Mouse (Mus musculus): Measurements from ENCODE around the gene Zfp579.

Zfp579 gene

GRCm38 (mm10) chr7:4996003-4996895 is at the start of gene Zfp579:
TSS of gene Zfp579 (minus strand) at chr7:4996158.
- in situ Hi-C loops (cut with MboI, MseI) = loop anchor here (10.0 kb wide), 1 partner anchor 459 kb away; the partner anchor contains the start of gene Vmn1r59

DNA sequence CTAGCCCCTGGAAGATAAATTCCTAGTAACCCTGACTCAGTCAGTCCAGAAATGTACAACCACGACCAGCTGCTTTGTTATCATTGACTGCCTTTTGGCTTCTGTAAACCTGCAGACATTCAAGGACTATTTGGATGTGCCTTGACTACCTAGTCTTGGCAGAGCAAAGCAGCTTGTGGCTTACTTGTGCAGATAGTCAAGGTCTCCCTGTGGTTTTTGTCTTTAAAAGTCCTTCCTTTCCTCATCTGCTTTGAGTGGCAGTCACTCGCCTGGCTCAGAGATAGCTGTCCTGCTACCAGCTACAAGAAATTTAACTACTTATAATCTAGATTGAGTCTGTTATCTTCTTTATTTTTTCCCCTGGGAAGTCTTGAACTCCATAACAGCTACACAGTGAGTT is 49.0 kb upstream of the Zfp579 start:
- in situ Hi-C loops (cut with MboI, MseI) = no loop called here

DNA sequence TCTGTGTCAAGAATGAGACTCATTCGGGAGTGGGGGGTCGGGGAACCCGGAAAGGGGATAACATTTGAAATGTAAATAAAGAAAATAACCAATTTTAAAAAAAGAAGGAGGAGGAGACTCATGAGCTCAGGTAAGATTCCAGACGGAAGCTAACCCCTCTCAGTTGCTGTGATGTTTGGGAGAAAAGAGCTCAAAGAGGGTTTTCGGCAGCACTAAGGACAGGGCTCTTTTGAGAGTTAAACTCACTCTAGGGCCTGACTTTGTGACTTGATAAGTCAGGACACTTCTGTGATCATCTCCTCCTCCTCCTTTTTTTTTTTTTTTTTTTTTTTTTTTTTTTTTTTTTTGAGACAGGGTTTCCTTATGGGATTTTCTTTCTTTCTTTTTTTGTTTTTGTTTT is 43.0 kb upstream of the Zfp579 start:
- in situ Hi-C loops (cut with MboI, MseI) = no loop called here

DNA sequence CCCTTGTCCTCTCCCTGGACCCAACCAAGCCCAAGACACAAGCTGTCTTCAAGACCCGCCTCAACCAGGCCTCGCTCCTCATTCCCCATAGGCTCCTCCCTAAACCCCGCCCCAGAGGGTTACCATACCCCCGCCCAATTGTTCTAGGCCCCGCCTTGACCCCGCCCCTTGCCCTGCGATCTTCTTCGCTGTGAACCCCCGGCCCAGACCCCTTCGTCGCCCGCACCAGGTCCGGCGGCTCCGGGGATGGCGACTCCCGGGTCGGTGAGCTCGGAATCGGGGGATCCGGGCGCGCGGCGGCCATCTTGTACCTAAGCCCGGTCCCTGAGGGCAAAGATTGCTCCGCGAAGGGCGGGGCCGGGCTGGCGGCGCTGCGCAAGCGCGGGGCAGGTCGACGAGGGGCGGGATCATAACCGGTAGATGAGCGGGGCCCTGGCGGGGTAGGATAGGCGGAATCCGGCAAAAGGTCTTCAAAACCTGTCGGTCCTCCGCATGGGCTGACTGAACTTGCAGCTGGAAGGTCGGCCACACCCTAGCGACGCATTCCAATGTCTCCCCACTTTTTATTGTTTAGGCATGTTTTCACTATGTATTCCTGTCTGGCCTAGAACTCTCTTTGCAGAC is 42.3 kb upstream of the Zfp579 start, which contains the start of gene Zfp784:
TSS of gene Zfp784 (minus strand) at position 338 of the 624 bp plus-strand sequence.
- in situ Hi-C loops (cut with MboI, MseI) = no loop called here

GRCm38 (mm10) chr7:5037467-5037866 is 41.5 kb upstream of the Zfp579 start:
- in situ Hi-C loops (cut with MboI, MseI) = no loop called here

DNA sequence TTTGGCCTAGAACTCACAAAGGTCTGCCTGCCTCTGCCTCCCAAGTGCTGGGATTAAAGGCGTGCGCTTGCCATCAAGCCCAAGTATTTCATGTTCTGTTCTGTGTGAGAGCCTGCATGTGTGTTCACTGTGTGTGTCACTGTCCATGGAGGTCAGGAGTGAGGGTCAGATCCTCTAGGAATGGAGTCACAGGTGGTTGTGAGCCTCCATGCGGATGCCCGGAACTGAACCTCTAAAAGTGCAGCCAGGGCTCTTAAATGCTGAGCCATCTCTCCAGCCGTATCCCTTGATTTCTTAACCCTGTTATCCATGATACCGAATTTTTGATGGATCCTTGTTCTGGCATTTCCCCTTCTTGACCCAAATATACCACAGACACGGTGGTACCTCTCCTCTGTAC is 41.1 kb upstream of the Zfp579 start:
- in situ Hi-C loops (cut with MboI, MseI) = no loop called here

DNA sequence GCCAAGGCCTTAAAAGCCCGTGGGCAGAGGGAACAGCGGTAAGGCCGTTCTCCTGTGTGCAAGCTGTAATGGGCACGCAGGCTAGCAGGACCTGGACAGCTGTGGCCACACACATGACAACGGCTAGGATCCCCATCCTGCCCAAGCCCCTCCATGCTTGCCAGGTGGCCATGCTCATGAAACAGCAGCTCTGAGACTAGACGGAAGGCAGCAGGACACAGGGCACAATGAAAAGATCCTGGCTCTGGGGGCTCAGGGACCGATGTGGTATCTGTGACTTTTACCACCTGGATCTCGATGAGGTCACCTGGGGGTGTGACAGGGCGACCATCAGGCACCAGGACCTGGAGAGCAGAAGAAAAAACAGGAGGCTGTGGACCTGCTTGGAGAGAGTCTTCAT is 40.2 kb upstream of the Zfp579 start:
- in situ Hi-C loops (cut with MboI, MseI) = no loop called here

GRCm38 (mm10) chr7:5035628-5036027 is 39.7 kb upstream of the Zfp579 start:
- in situ Hi-C loops (cut with MboI, MseI) = no loop called here

DNA sequence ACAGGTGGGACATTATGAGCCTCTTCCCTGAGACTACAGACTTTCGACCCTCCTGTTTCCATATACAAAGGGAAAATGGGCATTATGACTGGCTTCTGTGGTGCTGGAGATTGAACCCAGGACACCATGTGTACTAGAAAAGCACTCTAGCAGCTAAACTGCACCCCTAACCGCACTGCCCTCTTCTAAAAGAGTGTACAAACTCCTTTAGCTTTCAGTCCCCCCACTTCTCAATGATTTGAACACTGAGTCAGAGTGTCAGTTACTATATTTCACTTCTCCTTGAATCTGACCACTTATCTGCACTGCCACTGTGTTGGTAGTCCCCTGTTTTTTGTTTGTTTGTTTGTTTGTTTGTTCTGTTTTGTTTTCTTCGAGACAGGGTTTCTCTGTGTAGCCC is 37.9 kb upstream of the Zfp579 start, which contains the start of gene 4632433K11Rik:
TSS of gene 4632433K11Rik (plus strand) at position 301 of the 400 bp plus-strand sequence.
- in situ Hi-C loops (cut with MboI, MseI) = no loop called here

DNA sequence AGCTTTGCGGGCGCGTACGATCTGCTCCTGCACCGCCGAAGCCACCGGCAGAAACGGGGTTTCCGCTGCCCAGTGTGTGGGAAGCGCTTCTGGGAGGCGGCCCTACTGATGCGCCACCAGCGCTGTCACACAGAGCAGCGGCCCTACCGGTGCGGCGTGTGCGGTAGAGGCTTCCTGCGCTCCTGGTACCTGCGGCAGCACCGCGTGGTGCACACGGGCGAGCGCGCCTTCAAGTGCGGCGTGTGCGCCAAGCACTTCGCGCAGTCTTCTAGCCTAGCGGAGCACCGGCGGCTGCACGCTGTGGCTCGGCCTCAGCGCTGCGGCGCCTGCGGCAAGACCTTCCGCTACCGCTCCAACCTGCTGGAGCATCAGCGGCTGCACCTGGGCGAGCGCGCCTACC is 35.5 kb upstream of the Zfp579 start:
- in situ Hi-C loops (cut with MboI, MseI) = no loop called here

- in situ Hi-C loops (cut with MboI, MseI) = no loop called here
Measured at GRCm38 (mm10) chr7:5030554-5031275, 34.8 kb upstream of the Zfp579 start.

DNA sequence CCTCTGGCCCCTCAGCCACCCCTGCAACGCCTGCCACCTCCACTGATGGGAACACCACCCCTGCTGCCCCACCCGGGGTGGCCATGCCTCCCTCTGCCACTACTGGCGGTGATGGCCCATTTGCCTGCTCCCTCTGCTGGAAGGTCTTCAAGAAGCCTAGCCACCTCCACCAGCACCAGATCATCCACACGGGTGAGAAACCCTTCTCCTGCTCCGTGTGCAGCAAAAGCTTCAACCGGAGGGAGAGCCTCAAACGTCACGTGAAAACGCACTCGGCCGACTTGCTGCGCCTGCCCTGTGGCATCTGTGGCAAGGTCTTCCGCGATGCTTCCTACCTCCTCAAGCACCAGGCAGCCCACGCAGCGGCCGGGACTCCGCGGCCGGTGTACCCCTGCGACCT is 34.0 kb upstream of the Zfp579 start:
- in situ Hi-C loops (cut with MboI, MseI) = no loop called here

DNA sequence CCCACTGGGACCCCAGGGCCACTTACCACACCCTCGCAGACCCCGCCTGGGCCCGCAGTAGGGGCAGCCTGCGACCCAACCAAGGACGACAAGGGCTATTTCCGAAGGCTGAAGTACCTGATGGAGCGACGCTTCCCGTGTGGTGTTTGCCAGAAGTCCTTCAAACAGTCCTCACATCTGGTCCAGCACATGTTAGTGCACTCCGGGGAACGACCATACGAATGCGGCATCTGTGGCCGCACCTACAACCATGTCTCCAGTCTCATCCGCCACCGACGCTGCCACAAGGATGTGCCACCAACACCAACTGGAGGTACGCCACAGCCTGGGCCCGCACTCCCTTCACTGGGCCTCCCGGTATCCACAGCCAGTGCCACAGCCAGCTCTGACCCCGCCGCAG is 33.6 kb upstream of the Zfp579 start:
- in situ Hi-C loops (cut with MboI, MseI) = no loop called here

DNA sequence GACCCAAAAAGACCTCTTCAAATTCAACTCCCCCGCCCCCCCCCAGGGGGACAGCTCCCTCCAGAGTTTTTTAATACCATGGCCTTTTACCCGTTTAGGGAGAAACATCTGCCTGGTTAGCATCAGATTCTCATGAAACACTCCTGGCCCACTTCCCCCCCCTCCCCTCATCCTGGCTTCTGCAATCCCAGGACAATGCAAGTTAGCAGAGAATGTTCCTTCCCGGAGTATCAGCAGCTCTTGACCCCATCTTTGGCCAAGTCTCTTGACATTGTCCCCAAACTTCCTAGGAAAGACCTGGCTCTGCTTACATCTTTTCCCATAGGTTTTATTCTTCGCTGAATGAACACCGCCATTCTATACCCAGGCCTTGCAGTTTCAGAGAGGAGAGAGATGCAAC is 25.2 kb upstream of the Zfp579 start:
- in situ Hi-C loops (cut with MboI, MseI) = no loop called here

- in situ Hi-C loops (cut with MboI, MseI) = no loop called here
Measured at GRCm38 (mm10) chr7:5020685-5021084, 24.7 kb upstream of the Zfp579 start.

- in situ Hi-C loops (cut with MboI, MseI) = loop anchor here (5.0 kb wide), 1 partner anchor 32 kb away; the partner anchor contains the start of gene Zfp580
Measured at GRCm38 (mm10) chr7:5020000-5020681, 24.2 kb upstream of the Zfp579 start, which contains the start of the genes Zfp865 and Ccdc106. TSS of gene Zfp865 (plus strand) at chr7:5020376. TSS of gene Ccdc106 (plus strand) at chr7:5020553.

DNA sequence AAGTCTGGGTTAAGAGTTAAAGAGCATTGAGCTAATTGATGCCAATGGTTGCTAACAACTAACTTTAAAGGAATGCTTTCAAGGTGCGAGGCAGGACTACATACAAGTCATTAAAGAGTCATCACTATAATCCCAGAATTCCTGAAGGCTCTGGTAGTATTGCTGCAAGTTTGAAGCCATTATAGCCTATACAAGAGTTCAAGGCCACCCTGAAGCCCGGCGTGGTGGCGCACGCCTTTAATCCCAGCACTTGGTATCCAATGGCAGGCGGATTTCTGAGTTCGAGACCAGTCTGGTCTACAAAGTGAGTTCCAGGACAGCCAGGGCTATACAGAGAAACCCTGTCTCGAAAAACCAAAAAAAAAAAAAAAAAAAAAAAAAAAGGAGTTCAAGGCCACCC is 23.6 kb upstream of the Zfp579 start:
- in situ Hi-C loops (cut with MboI, MseI) = loop anchor here (5.0 kb wide), 1 partner anchor 33 kb away; the partner anchor contains the start of gene Zfp580

GRCm38 (mm10) chr7:5017931-5018330 is 22.0 kb upstream of the Zfp579 start:
- in situ Hi-C loops (cut with MboI, MseI) = loop anchor here (5.0 kb wide), 1 partner anchor 34 kb away; the partner anchor contains the start of gene Zfp580

DNA sequence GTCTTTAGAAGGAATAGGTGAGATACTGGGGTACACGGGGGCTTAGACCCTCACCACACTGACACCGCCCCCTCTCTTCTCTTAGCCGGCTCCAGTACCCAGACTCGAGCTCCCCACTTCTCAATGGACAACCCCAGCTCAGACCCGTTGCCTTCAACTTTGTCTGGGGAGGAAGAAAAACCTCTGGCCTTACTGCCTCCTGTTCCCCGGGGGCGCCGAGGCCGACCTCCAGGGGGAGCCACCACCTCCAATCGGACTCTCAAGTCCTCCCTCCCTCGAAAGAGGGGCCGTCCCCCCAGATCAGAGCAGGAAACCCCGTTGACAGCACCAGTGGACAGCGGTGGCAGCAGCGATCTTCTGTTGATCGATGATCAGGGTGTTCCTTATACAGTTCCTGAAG is 21.4 kb upstream of the Zfp579 start:
- in situ Hi-C loops (cut with MboI, MseI) = loop anchor here (5.0 kb wide), 1 partner anchor 35 kb away; the partner anchor contains the start of gene Zfp580

DNA sequence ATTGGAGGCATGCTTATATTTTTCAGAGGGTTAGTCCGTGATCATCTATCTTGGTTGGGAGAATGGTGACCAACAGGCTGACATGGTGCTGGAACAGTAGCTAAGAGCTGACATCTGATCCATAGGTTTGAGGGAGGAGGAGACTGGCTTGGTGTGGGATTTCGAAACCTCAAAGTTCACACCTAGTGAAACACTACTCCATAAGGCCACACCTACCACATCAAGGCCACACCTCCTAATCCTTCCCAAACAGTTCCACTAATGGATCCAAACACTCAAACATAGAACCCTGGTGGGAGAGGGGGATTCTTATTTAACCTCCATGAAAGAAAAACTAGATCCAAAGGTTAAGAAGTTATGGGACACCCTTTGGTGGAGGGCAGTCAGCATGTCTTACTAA is 21.0 kb upstream of the Zfp579 start:
- in situ Hi-C loops (cut with MboI, MseI) = loop anchor here (5.0 kb wide), 1 partner anchor 35 kb away; the partner anchor contains the start of gene Zfp580

DNA sequence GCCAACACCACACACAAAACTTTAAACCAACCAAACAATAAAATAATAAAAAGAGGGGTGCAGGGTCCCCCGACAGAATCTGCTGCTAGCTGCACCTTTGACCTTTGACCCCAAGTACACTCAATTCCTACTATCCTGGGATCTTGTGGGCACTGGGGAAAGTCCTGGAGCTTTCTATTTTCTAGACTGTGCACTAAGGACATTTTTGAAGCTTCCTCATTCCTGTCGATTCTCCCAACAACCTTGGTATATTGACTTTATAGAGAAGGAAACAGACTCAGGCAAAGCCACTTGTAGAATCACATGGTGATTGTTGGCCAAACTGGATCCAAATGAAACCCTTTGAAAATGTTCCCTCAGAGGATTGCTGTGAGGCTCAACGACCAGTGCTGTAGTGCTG is 20.1 kb upstream of the Zfp579 start:
- in situ Hi-C loops (cut with MboI, MseI) = loop anchor here (5.0 kb wide), 1 partner anchor 36 kb away; the partner anchor contains the start of gene Zfp580
